Mouse (Mus musculus): ENCODE measurements around the gene Olfr1211.

DNA sequence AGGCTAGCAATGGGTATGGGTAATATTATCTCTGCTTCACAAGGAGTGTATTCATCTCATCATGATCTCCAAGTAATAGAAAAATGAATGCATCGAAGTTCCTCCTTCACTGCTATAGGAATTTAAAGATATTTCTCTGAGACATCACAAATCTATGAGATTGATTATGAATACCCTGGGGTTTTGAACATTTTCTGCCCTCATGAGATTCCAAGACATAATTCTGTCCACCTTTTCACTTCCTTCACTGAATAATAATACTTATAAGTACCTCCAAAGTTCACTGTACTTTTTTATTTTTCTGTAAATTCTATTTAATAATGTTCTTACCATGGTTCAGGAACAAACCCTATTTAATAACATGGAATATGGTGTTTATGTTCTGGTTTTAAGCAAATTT lies 42.3 kb upstream of the Olfr1211 start, which contains the start of gene Gm13762:
- TF ChIP-seq CTCF (IDR thresholded peaks at IDR 0.05; ENCODE audit: insufficient read depth, low read length) (no peak), POLR2A (IDR thresholded peaks at IDR 0.05; ENCODE audit: borderline replicate concordance, extremely low read depth, low read depth, low read length) (no peak)

Data from lung, adult 2 months (tissue).